Mouse (Mus musculus): ENCODE measurements around the gene Prr18. TPM values are rescaled to one million over a fixed set of nuclear protein-coding genes. Genes with fewer than 3 reads are reported as not detected.

The Prr18 gene
- polyA plus RNA-seq, 1 experiment from 2014 or later = 0.11 TPM

DNA sequence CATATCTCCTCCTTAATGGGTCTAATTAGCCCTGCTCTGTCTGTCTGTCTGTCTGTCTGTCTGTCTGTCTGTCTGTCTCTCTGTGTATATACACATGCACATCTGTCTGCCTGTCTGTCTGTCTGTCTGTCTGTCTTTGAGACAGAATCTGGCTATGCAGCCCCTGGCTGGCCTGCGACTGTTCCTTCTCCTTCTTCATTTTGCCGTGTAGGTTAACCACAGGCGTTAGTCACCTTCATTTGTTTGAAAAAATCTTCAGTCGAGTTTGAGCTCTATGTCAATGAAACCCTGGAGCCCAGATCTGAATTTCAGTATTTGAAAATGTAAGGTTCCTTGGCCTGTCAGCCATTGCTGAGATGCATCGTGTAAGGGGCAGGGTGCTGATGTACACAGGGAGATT lies 40.0 kb downstream of the Prr18 start:
- Histone ChIP-seq H3K9me3 (no peaks in the 10 kb centered on the region), H3K36me3 (no peaks in the 10 kb centered on the region), H3K27me3 (ENCODE audit: insufficient read depth, poor library complexity, severe bottlenecking) (peaks cover 17% of the 10 kb centered on the region; the same call in 1 of the 2 replicates), H3K4me1 (peaks cover 13% of the 10 kb centered on the region), H3K27ac (no peak overlapping the region), H3K4me3 (no peak overlapping the region)
- DNase-seq (ENCODE audit: low spot score) = no peak
- WGBS = 45% methylated on average over 5 of the region's 5 CpGs

DNA sequence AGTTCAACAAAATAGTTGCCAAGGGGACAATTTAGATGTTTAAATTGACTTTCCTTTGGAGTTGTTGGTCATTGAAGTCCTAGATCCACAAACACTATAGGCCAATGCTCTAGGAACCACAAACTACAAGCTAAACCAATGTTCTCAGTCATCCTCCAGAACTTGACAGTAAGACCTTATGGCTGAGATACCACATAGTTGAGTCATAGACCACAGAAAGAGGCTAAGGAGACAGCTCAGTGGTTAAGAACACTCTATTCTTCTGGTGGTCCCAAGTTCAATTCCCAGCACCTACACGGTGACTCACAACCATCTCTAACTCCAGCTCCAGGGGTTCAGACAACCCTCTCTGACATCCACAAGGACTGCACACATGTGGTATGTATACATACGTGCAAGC lies 48.2 kb downstream of the Prr18 start:
- Histone ChIP-seq H3K4me3 (no peak overlapping the region), H3K9me3 (no peaks in the 10 kb centered on the region), H3K4me1 (peaks cover 12% of the 10 kb centered on the region), H3K27me3 (ENCODE audit: insufficient read depth, poor library complexity, severe bottlenecking) (peaks cover 36% of the 10 kb centered on the region), H3K27ac (no peak overlapping the region), H3K36me3 (no peaks in the 10 kb centered on the region)
- WGBS = 88% methylated on average over 2 of the region's 2 CpGs
- no peak for DNase-seq (ENCODE audit: low spot score)

GRCm38 (mm10) chr17:8388463-8388862 lies 51.2 kb downstream of the Prr18 start:
- 2% methylated on average over 13 of the region's 13 CpGs for WGBS
- no peak for DNase-seq (ENCODE audit: low spot score)
- H3K27ac ChIP-seq = no peak overlapping the region
- no peaks in the 10 kb centered on the region for H3K36me3 ChIP-seq
- H3K4me1 ChIP-seq = peaks cover 12% of the 10 kb centered on the region
- no peaks in the 10 kb centered on the region for H3K9me3 ChIP-seq
- no peak overlapping the region for H3K4me3 ChIP-seq
- H3K27me3 ChIP-seq (ENCODE audit: insufficient read depth, poor library complexity, severe bottlenecking) = peaks cover 54% of the 10 kb centered on the region

GRCm38 (mm10) chr17:8388990-8389789 lies 51.9 kb downstream of the Prr18 start:
- Histone ChIP-seq H3K27me3 (ENCODE audit: insufficient read depth, poor library complexity, severe bottlenecking) (peaks cover 54% of the 10 kb centered on the region), H3K4me1 (peaks cover 12% of the 10 kb centered on the region), H3K9me3 (no peaks in the 10 kb centered on the region), H3K27ac (no peak overlapping the region), H3K4me3 (peak overlapping the region; percentile 29), H3K36me3 (no peaks in the 10 kb centered on the region)
- no peak for DNase-seq (ENCODE audit: low spot score)
- WGBS = under 1% methylated on average over 28 of the region's 28 CpGs

- peaks cover 54% of the 10 kb centered on the region for H3K27me3 ChIP-seq (ENCODE audit: insufficient read depth, poor library complexity, severe bottlenecking)
- H3K9me3 ChIP-seq = no peaks in the 10 kb centered on the region
- WGBS = 4% methylated on average over 10 of the region's 10 CpGs
Observed at GRCm38 (mm10) chr17:8389790-8390095, 52.5 kb downstream of the Prr18 start.

DNA sequence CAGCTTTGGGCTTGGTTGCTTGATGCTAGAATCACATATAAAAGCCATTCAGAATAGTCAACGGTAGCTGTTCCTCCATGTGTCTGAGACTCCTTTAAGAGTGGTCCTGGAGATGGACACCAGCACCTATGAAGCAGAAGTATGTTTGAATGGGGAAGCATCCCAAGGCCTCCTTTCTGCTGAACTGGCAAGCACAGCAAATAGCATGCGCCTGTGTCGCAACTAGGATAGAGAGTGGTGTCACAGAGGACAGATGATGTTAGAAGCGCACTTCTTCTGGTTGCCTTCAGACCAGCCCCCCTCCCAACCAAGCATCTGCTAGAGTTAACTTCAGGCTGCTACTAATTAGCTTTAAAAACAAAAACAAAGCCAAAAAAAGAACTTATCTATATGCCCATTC lies 53.2 kb downstream of the Prr18 start:
- peaks cover 12% of the 10 kb centered on the region for H3K4me1 ChIP-seq
- DNase-seq (ENCODE audit: low spot score) = no peak
- H3K4me3 ChIP-seq = no peak overlapping the region
- H3K27me3 ChIP-seq (ENCODE audit: insufficient read depth, poor library complexity, severe bottlenecking) = peaks cover 54% of the 10 kb centered on the region
- H3K36me3 ChIP-seq = no peaks in the 10 kb centered on the region
- H3K9me3 ChIP-seq = no peaks in the 10 kb centered on the region
- no peak overlapping the region for H3K27ac ChIP-seq
- WGBS = 47% methylated on average over 4 of the region's 4 CpGs

More at GRCm38 (mm10) chr17:8389790-8390095, 52.5 kb downstream of the Prr18 start:
- H3K27ac ChIP-seq = no peak overlapping the region
- no peaks in the 10 kb centered on the region for H3K36me3 ChIP-seq
- H3K4me1 ChIP-seq = peaks cover 12% of the 10 kb centered on the region
- H3K4me3 ChIP-seq = 0 out of 2 replicates have a peak overlapping the region, but pooled peaks have one; percentile 29
- DNase-seq (ENCODE audit: low spot score) = no peak

Other genes starting within 250 kb of the Prr18 start
- 0.10 TPM in 1 of 2 replicates, not detected in the other for gene Gm49673, start 189.7 kb upstream of the Prr18 start, polyA plus RNA-seq (2016; fragmentation: Nextera tagmentation; extraction: Ambion mirVana)
- 25.0 and 30.2 TPM in 2 replicates for gene Rnaset2a, start 189.4 kb upstream of the Prr18 start, polyA plus RNA-seq (2016; fragmentation: Nextera tagmentation; extraction: Ambion mirVana)
- 24.9 and 30.8 TPM in 2 replicates for gene Fgfr1op, start 172.0 kb upstream of the Prr18 start, polyA plus RNA-seq (2016; fragmentation: Nextera tagmentation; extraction: Ambion mirVana)
- gene Ccr6, start 101.4 kb upstream of the Prr18 start, polyA plus RNA-seq (2016; fragmentation: Nextera tagmentation; extraction: Ambion mirVana) = not detected in 2 replicates
- gene Mpc1, start 54.6 kb upstream of the Prr18 start, polyA plus RNA-seq (2016; fragmentation: Nextera tagmentation; extraction: Ambion mirVana) = 96.2 and 144 TPM in 2 replicates
- 79.4 and 85.3 TPM in 2 replicates for gene Sft2d1, start 26.4 kb upstream of the Prr18 start, polyA plus RNA-seq (2016; fragmentation: Nextera tagmentation; extraction: Ambion mirVana)
- gene T2, start 18.5 kb downstream of the Prr18 start, polyA plus RNA-seq (2016; fragmentation: Nextera tagmentation; extraction: Ambion mirVana) = 0.14 and 0.52 TPM in 2 replicates
- gene T, start 97.0 kb downstream of the Prr18 start, polyA plus RNA-seq (2016; fragmentation: Nextera tagmentation; extraction: Ambion mirVana) = 0.29 TPM in 1 of 2 replicates, not detected in the other
- 2.8 and 3.5 TPM in 2 replicates for gene Pde10a, start 187.9 kb downstream of the Prr18 start, polyA plus RNA-seq (2016; fragmentation: Nextera tagmentation; extraction: Ambion mirVana)
- gene Gm17087, start 229.5 kb downstream of the Prr18 start, polyA plus RNA-seq (2016; fragmentation: Nextera tagmentation; extraction: Ambion mirVana) = not detected in 2 replicates